Mouse (Mus musculus) embryo, embryonic 9.5 days (tissue): ENCODE measurements around the gene Gucy1a1.
"Not testable (repeated sequence)": the region's sequence is repeated elsewhere in the genome, so short reads cannot be mapped to it uniquely, and the experiment has no call there.

Experiments used
- DNase-seq: peaks from one replicate; pipeline ENCODE4 v3.0.0-alpha.2; 2017; ENCODE audit errors: extremely low spot score

The Gucy1a1 gene

DNA sequence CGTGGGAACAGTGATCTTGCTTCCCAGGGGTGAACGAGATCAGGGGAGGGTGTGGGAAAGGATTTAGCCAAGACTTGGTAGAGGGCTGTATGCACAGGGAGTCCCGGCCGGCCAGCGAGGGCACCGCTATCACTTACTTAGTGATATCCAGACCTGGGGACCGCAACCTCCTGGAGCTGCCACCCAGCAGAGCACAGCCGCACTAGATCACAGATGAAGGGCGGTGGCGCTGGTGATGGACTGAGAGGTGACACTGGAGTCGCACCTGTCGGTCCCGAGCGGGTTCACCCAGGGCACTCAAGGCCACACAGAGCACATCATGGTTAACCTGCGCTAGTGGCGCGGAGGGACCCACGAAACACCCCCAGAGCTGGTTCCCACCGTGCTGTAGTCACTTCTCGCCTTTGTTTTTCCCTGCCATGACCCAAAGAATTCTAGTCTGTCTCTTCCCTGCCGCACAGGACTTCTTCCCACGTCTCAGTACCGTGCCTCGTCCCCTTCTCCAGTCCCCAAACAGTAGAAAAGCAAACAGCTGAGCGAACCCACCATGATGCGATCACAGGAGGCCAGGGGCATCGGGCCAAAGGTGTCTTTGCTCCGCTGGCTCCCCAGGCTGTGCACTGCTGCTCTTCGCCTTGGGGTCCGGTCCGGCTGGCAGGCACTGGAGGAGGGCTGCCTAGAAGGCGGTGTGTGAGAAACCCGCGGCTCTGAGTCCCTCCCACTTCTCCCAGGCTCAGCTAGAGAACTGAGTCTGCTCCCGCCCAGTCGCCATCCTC, at the start of gene Gucy1a1:
Gucy1a1 (minus strand) TSS at position 664 of the 776 bp plus-strand sequence.
- DNase-seq = peak; percentile 55

DNA sequence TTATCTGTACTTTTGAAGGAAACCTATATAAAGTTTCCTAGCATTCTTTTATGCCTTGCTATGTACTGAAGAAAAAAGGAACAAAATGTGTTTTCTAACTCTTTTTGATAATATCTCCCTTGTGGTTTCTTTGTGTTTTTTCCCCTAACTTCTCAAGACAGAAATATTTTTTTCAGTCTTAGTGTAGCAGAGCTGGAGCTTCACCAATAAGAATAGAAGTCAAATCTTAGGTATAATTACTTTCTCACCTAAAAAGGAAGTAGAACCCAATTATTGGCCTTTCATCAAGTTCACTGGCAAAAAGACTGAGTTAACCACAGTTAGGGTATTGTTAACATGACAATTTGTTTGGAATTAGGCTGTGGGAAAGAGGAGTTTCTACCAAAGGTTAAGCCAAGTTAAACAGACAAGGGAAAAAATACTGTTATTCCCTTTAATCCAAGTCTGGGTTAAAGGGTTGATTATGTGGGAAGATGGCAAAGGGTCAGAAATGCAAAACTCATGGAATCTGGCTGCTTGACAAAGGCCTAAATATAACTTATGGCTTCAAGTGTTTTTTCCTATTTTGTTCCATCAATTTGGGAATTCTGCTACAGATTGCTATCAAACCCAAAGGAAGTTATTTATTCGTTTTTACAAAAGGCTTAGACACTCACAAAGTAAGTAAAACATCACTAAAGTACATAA, 46.1 kb upstream of the Gucy1a1 start:
- no peak for DNase-seq

DNA sequence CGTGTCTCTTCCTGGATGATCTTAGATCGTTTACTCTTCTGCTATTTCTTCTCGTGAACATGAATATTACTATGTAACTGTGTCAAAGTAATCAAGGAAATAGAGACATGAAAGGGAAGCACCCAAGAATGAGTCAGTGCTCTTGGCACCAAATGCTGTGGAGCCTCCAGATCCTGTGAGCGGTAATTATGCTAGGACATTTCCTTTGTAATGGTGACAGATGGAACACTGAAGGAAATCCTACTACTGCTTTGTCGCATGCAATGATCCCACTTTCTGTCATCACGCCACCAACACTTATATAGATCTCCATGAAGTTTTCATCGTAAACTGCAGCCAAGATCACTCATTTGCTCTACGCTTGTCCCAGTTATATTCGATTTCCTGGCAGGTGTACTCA, 40.0 kb upstream of the Gucy1a1 start:
- DNase-seq = no peak

DNA sequence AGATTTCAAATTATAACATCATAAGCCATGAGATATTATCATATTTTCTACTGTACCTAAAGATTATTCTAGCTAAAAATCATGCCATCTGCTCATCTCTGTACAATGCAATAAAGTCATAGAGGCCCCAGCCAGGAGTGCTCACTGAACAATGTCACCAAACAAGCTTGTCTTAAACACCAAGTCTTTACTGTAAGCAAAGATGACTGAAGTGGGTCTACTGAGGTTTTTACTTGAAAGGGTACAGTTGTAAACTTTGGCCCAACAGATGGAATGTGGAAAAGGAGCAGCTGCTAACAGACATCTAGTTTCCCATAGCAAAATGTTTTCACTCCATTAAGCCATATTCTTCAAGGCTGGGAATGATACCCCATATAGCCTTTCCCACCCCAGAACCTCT, 35.9 kb upstream of the Gucy1a1 start:
- DNase-seq = no peak

DNA sequence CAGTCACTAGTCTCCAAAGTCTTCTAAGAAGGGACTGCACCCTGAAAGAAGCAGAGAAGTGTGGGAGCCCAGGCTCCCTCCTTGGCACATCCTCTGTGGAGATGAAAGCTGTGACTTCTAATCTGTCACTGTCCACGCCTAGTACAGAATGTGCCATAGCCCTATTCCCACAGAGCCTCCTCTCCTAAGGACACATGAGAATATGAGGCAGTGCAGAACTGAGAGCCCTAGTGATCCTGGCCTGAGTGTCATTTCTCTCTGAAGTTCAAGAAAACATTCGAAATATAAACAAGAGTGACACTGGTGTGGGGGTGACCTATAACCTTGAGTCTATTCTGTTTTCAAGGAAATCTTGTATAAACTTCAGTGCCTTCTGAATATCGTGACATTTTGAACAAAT, 34.7 kb upstream of the Gucy1a1 start:
- no peak for DNase-seq

DNA sequence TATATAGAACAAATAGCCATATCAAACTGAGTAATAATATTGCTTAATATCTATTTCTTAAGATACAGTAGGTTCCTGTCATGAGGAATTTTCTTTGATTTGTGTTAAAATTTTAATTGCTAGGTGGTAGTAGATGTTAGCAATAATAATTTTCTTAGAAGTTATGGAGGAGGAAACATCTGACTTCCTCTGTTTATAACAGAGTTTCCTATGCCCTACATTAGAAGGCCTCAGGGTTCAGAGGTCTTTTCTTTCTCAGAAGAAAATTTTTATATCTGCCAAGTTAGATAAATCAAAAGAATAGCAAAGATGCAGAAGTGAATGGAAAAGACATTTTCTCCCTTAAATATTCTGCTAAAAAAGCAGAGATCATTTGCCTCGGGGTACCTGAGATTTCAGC, 29.9 kb upstream of the Gucy1a1 start:
- no peak for DNase-seq

DNA sequence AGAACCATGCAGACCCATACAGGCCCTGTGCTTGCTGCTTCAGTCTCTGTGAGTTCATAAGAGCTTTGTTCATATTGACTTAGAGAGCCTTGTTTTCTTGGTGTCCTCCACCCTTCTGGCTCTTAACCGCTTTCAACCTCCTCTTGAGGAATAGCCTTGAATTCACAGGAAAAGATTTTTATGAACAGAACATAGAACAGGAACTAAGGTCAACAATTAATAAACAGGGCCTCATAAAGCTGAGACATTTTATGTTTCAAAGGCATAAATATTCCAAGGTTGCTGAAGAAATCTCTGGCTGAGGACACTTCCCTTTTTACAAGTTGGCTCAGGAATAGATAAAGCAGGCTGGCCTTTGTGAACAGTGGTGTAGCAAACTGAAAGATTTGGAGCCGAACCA, 21.5 kb upstream of the Gucy1a1 start:
- DNase-seq = no peak

DNA sequence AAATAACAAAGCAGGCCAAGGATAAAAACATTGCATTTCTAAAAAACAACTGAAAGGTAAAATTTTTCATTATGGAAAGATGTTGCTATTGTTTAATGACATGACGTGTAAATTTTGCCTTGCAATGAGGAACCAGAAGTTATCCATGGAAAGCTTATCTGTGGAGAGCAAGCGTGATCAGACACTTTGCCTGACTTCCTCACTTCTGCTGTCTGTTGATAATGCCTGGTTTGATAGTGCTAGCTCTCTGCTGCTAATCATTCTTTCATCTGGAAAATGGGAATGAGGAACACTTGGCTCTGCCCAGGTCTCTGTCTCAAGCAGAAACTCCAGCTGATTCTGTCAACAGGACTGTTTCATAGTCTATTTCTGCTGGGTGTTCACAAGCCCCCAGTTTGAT, 20.3 kb upstream of the Gucy1a1 start:
- no peak for DNase-seq

DNA sequence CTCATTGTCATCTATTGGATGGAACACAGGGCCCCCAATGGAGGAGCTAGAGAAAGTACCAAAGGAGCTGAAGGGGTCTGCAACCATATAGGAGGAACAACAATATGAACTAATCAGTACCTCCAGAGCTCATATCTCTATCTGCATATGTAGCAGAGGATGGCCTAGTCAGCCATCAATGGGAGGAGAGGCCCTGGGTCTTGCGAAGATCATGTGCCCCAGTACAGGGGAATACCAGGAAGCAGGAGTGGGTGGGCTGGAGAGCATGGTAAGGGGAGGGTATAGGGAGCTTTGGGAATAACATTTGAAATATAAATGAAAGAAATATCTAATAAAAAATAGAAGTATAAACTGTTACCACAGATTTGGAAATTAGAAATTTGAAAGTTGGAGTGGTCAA, 17.4 kb upstream of the Gucy1a1 start:
- DNase-seq = not testable (repeated sequence)

DNA sequence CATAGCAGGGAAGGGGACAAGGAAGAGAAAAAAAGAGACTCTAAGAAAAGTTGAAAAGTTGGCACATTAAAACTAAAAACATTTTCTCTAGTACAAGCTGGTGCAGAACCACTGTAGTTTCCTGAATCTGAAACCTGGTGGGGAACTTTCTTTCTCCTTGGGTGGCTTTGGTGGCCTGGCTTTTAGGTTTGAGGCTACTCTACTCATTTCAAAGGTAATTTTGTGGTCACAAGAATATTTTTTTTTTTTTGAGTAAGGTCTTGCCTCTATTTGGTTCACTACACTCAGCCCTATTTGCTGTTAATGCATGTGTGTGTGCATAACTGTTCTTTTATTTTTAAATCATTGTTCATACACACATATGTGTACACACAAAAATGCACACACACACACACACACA, 389 bp upstream of the Gucy1a1 start:
- DNase-seq = no peak

DNA sequence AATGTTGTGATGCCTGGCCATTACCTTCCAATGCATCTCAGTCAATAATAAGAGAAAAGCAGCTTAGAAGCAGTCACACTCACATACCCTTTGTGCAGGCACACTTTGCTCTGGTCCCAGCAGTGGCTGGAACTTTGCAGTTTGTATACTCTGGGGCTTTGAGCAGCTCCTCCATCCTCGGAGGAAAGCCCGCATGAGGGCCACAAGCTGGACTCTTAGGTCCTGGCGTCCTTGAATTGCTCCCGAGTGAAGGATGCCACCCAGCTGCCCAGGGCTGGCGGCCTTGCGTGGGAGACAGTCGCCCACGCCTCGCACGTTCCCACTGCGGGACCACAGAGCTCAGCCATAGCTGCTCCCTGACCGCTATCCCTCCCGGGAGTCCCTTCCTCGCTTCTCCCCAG, 864 bp downstream of the Gucy1a1 start:
- DNase-seq = no peak

DNA sequence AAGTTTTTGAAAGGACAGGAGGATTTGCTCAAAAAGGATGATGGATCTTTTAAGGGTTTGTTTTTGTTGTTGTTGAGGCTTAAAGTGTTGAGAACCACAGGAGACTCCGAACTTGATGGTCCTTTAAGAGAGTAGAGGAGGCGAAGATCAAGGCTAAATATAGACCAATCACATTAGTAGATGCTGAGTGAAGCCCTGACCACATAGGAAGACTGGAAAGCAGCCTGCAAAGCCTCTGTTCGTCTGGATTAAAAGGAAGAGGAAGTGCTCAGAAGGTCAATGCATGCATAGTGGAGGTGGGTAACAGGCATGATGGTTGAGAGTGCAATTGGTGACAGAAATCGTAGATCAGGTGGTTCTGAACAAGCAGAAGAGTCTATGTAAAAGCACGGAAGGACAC, 4.8 kb downstream of the Gucy1a1 start:
- no peak for DNase-seq

DNA sequence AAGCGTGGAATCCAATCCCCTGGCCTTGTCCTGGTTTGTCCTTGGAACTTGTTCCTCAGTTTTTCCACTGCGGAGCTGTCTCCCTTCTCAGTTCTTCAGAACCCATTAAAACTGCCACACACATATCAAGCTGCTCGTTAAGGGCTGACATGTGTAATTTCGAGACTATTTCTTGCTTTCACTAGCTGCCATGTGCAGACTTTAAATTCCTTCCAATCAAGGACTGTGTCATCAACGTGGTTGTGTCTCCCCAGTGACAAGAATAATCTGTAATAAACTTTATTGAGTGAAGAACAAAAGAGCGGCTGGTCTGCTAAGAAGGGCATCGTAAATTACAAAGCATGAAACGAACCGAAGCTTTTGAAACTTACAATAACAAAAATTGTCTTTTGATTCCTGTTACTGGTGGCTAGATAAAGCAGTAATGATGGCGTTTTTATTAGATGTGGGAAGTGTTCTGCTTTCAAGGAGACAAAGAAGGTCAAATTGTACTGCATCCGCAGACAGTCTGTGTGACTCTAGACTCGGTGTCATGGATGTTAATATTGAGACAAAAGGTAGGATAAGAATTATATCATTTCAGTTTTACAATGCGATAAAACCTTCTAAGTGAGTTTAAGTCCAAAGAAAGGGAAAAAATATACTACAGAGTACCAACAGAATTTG, 7.5 kb downstream of the Gucy1a1 start:
- DNase-seq = no peak

DNA sequence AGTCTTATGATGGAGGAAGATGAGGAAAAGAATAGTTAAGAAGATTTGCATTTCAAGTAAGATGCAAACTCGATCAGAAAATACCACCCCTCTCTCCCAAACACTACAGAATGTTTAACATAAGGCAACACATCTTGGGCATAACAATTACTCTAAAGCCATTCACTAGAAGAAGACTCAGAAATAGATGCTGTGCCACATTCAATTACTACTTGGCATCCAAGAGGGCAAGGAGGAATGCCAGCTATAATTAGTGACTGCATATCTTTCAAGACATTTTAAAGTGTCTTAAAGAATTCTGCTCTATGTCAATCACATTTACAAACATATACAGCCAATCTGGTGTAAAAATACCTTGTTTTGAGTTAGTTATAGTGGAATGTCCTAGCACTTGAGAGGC, 10.1 kb downstream of the Gucy1a1 start:
- no peak for DNase-seq

DNA sequence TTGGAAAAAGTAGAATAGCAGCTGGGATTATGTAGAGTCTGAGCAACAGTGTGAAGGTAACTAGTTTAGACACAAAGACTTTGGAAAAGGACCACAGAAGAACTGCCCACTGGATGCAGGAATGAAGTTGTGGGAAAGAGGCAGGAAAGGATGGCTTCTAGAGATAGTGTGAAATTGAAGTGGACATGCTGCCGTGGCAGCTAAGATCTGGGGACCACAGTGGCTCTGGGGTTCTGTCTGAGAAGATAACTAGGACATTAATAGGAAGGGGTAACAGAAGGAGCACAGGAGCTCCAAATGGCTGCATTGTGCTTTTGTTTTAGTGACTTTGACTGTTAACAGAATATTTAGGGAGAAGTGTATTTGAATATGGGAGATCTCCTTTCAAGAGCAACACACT, 16.3 kb downstream of the Gucy1a1 start:
- no peak for DNase-seq

DNA sequence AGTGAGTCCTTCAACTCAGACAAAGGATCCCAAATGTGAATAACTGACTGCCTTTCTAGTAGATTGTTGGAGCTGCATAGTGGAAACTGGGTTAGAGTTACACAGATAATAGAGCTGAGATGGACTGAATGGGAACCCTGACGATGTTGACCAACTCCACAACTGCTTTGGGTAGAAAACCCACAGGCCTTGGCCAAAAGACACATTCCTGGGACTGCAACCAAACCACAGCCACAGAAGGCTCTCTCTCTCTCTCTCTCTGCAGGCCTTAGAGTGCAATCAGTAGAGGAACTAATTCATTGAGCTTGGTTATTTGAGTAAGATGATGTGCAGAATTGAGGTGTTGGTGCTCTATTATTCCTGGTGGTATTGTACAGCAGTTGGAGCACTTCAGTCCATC, 21.0 kb downstream of the Gucy1a1 start:
- DNase-seq = no peak

DNA sequence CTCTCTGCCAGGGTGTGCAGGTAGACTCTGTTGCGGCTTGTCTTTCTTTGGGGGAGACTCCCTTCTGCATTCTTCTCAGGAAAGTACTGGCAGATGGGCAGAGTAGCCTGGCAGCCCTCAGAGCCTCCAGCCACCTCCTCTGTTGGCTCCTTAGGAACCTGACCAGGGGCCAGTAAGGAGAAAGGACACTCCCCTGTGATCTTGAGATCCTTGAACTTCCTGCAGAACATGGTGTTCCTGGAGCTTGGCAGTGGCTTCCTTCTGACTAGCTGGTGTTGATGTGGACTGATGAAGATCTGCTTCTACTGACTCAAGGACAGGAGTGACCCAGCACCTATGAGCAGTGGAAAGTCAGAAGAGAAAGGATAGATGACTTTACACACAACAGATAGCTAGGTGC, 26.7 kb downstream of the Gucy1a1 start:
- DNase-seq = no peak

DNA sequence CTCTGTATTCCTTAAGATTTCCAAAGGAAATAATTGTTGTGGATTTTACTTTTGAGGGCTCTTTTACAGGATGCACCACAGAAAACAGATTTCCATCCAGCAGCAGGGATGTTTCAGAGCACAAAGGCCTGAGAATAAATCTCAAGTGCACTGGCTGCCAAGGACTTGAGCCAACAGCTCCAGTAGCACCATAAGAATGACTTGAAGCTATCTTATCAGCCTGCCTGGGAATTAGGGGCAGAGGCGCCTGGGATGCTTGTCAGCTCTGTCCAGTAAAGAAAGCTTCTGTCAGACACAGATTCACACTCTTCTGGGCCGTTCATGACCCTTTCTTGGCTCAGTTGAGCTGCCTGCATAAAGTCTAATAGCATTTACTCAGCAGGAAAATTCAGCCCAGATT, 33.1 kb downstream of the Gucy1a1 start:
- DNase-seq = no peak

DNA sequence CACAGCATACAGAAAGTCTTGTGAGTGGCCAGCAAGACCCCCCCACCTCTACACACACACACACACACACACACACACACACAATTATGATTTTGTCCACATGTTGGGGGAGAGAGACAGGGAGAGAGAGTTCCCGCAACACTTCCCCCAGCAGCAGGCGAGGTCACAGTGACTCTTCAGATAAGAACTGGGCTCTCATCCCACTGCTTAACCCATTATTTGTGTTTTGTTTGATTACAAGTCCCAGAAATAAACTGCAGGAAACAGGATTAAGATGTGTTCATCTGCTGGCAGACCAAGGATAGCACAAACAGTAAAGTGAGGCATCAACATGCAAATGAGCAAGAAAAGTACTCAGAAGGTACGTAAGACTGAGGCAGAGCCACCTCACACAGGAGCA, 33.6 kb downstream of the Gucy1a1 start:
- DNase-seq = no peak

DNA sequence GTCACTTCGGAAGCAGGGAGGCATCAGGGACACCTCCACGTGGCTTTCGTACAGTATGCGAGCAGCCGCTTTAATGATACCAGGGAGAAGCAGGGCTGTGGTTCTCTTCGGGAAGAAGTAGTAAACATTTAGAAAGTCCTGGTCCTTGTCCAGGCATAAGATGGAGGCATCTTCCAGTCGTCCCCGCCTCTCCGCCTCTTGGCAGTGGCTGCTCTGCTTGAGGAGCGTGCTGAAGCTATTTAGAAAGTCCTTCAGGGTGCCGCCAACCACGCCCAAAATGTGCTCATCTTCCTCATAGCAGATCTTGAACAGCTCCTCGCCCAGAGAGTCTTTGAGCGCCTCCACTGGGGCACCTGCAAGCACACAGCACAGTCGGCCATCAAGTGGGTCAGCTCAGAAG, 36.6 kb downstream of the Gucy1a1 start:
- DNase-seq = no peak

DNA sequence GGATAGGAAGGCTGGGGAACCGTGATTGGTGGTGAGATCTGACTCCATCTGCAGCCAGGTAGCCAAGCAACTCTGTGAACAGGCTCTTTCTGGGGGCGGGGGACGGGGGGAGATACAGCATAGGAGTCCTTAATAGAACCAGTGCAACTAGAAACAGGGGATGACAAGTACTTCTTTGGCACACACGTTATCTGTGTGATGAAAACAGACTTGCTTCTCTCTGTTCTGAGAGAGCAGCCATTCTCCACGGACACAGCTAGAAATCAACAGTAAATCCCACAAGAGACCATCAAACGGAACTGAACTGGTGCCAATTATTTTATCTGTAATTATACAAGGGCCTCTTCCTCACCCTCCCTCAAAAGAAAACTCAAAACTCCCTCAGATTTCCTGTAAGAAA, 41.4 kb downstream of the Gucy1a1 start:
- DNase-seq = no peak

DNA sequence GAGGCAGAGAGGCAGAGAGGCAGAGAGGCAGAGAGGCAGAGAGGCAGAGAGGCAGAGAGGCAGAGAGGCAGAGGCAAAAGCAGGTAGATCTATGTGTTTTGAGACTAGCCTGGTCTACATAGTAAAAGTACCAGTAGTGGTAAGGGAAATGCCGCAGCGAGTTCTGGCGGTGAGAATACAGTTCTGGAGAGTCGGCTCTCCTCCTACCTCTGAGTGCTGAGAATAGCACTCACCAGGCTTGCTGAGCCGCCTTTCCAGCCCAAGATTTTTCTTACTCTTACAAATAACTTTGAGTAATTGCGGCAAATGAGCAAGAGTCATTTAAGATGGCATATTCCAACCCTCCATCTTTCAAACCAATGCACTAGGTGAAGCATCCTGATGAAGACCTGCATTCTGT, 46.5 kb downstream of the Gucy1a1 start:
- DNase-seq = no peak

DNA sequence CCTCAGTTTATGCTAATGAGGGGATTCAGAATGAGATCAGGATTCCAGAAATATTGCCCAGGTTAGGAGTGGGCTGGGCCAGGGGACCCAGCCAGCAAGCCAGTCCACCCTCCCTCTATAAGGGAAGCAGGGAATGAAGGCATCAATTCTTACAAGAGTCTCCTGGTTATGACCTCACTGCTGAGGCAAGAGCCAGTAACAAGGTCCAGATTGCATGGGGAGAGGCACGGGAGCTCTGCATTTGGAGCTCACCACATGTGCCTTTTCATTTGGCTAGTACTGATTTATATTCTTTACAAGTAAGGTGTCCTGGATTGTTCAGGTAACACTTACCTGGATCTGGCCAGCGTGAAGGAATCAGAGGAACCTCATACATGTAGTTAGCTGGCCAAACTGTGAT, 48.8 kb downstream of the Gucy1a1 start:
- no peak for DNase-seq
